Mouse (Mus musculus): ENCODE data around the gene Pnkd.

GRCm38 (mm10) chr1:74383385-74383784 is 98.7 kb downstream of the Pnkd start:
- TF ChIP-seq CTCF (IDR thresholded peaks at IDR 0.05; ENCODE audit: low read depth, low read length) = no peak
- no peak for TF ChIP-seq POLR2AphosphoS5 (IDR thresholded peaks at IDR 0.05; ENCODE audit: insufficient replicate concordance, low read depth, low read length)
- no peak for TF ChIP-seq GATA1 (IDR thresholded peaks at IDR 0.05; ENCODE audit: borderline replicate concordance, low read length)
- TF ChIP-seq TAL1 (conservative IDR thresholded peaks at IDR 0.05; ENCODE audit: low read depth, low read length) = no peak

All from G1E (cell line).